Mouse (Mus musculus) embryo, embryonic 10 days (tissue): ENCODE data around the gene Osbp.

Experiments
- DNase-seq: peaks from one replicate; pipeline ENCODE4 v3.0.0-alpha.2; 2015; ENCODE audit warnings: low spot score

The Osbp gene

DNA sequence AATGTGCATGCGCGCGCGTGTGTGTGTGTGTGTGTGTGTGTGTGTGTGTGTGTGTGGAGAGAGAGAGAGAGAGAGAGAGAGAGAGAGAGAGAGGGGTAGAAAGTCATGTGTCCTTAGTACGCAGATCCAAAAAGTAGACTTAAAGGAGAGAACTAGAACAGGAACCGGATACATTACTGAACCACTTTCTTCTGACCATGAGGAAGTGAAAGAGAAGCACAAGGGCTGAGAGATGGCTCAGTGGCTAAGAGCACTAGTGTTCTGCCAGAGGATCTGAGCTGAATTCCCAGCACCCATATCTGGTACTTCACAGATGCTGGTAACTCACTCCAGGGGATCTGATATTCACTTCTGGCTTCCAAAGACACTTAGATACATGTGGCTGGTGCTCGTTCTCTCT is 23.6 kb downstream of the Osbp start:
- DNase-seq, result no peak

DNA sequence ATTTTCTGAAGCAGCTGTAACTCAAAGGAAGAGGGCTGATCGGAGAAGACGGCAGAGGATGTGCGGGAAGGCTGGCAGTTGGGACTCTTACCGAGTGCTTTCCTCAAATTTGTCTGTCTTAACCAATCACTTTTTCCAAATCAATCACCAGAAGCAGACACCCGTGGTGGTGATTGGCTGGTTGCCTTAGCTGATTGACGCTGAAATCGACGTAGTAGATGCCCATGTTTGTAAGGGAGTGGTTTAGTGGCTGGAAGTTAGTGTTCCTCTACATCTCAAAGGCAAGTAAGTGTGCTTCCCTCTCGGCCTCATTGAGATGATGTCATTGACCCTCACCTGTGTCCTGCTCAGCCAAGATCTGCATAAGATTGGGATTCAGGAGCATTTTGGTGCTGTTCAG is 26.3 kb downstream of the Osbp start:
- DNase-seq, result no peak

DNA sequence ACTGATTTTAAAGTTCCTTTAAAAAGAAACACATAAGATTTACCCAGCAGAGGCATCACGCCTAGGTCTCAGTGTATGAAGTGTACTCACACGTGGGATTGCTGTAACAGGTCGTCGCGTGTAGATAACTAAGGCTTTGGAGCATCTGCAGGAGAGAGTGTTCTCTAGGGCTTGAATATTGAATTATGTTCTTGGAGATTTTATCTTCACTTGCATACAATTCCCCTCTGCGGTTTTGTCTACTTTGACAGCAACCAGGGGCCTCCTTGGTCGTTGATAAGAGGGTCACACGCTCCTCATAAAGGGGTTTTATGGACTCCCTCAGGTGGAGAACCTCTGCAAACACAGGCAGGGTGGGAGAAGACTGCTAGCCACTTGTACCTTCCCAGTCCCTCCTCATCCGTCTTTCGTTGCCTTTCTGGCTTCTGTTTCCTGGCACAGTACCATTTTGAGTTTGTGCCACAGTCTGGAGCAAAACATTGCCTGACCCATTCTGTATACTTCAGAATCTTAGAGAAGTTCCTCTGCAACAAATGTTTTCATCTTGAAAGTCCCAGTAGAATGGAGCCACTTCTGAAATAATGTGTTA is 26.8 kb downstream of the Osbp start:
- no peak for DNase-seq

DNA sequence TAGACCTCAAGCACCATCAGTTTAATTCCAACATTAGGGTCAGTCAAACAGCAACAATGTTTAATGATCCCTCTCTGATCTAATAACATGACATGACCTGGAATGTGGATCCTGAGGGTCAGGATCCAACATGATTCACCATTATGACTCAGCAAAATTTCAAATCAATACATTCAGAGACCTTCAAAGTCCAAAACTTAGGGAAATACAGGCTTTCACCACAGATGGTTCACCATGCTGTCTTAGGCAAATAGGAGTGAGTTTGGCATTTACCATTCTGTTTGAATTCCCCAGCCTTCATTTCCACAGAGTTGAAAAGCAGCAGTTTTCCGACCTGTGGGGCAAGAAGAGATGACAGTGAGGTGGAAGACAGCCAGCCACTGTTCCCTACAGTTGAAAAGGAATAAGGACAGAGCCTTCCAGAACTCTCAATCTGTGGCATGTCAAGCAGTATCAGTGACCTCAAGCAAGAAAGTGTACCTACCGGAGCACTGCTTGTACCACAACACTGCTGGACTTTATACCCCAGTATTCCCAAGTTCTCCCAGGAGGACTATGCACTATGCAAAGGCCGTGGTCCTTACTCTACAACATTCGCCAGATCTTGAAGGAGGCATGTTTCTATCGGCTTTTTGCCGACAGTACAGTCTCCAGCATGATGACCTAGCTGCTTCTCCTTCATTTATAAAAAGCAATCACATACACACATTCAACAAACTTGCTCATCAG is 29.1 kb downstream of the Osbp start:
- no peak for DNase-seq

DNA sequence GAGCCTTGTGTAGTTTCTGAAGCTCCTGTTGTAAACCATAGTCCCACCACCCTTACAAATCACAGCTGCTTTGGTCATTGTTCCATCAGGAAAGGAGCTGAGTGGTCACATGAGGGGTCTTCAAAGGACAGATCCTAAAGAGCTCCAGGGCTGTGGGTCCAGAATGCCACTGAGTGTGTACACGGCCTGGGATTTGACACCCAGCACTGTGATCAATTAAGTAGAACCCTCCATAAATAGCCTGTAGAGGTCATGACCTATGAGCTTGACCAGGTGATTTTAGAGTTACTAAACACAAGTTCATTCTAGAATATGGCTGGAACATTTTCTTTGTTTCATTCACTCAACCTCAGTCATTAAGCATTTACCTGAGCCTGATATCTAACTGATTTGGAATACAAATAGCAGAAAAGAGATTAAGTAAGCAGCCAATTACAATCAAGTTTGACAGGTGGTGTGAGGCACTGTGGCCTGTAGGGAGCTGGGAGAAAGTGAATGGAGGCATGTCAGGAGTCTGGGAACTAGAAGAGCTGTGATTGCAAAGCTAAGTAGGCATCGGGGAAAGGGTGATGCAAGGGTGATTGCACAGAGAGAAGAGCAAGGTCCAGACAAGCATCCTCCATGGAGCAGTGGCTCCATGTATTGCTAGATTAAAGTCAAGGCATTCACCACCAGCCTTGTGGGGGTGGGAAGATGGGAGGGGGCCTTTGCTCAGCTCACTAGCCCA is 30.1 kb downstream of the Osbp start:
- DNase-seq, result no peak

DNA sequence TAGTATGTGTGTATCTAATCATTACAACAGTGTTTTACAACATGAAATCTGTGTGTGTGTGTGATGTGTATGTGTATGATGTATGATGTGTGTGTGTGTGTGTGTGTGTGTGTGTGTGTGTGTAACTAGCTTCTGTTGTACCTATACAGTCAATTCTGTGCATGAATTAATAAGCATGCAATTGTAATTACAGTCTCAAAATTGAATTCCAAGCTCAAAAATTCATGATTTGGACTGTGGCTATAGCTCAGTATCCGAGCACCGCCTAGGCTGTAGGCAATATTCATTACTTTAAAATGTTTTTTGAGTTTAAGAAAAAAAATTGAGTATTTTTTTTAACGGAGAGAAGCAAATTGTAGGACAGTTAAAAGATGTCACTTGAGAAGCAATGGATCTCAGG is 35.9 kb downstream of the Osbp start:
- no peak for DNase-seq

DNA sequence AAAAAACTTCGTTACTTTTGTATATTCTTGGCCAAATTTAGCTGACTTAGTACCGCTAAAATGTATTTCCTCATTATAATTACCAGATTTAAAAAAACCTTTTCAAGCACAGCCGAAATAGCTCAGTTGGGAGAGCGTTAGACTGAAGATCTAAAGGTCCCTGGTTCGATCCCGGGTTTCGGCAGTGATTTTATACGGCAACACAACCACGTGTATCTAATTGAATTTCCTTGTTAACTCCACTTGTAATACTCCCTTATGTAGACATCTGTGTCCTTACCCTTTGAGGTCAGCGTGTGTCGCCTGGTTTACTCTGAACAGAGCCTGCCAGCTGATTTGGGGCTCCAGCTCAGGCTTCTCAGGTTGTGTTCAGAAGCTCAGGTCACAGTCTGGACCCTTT is 36.4 kb downstream of the Osbp start:
- DNase-seq, result peak; percentile 89

DNA sequence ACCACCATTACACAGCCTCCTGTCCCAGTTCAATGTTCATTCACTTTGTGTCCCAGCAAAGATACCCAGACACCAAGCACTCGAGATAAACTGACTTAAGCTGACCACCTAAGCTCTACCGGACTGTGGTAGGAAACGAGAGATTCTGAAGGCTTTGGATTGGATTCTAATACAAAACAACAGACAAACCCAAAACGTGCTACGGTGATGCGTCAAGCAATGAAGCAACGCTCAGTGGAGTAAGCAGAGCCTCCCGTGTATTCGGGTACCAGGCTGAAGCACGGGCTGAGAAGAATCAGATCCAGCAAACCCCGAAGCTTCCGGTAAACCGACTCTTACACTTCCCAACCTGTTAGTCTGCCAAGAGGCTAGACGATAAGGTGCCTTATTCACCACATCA is 37.0 kb downstream of the Osbp start:
- peak; percentile 6 for DNase-seq

DNA sequence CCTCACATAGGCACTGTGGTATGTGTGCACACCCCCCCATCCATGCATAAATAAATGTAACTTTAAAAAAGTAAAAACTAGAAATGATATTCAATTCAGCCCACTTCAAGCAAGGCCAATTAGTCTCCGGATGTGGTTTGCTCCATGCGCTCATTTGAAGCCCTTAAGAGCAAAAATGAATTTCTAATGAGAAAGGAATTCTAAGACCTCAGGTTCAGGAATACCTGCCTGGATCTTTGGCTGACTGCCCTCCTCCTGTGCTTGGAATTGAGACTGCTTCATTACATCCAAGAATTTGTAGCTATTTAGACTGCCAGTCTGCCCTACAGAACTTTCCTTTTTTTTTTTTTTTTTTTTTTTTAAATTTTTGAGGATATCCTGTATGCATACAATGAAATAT is 37.8 kb downstream of the Osbp start:
- no peak for DNase-seq

DNA sequence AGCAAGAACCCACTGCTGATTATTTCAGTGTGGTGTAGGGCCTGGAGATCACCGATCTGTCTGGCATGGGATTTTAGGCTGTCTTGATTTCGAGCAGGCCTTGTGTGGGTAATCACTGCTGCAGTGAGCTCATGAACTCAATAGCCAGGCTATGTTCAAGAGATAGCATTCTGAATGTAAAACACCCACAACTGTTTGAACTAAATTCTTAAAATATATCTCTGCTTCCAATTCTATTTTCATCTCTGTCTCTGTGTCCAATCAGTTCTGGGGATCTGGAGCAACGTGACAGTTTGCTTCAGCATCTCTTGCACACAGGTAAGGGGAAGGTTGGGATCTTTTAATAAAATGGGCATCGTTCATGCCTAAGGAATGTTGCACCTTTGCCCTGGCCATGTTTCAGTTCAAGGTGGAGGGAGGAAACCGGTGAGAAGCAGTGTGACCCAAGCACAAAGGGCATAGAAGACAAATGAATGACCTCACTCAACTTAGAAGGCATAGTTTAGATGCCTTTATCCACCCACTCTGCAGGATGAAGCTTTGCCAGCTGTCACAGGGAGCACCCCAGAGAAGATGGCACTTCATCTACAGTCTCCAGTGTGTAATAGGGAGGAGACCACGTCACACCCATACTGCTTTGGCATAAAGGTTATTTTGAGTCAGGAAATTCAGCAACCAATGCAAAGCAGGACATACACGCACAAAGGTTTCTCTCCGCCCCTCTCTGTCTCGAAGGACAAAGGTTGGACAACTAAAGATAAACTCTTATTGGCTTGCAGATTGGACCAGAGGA is 38.7 kb downstream of the Osbp start:
- DNase-seq, result no peak

DNA sequence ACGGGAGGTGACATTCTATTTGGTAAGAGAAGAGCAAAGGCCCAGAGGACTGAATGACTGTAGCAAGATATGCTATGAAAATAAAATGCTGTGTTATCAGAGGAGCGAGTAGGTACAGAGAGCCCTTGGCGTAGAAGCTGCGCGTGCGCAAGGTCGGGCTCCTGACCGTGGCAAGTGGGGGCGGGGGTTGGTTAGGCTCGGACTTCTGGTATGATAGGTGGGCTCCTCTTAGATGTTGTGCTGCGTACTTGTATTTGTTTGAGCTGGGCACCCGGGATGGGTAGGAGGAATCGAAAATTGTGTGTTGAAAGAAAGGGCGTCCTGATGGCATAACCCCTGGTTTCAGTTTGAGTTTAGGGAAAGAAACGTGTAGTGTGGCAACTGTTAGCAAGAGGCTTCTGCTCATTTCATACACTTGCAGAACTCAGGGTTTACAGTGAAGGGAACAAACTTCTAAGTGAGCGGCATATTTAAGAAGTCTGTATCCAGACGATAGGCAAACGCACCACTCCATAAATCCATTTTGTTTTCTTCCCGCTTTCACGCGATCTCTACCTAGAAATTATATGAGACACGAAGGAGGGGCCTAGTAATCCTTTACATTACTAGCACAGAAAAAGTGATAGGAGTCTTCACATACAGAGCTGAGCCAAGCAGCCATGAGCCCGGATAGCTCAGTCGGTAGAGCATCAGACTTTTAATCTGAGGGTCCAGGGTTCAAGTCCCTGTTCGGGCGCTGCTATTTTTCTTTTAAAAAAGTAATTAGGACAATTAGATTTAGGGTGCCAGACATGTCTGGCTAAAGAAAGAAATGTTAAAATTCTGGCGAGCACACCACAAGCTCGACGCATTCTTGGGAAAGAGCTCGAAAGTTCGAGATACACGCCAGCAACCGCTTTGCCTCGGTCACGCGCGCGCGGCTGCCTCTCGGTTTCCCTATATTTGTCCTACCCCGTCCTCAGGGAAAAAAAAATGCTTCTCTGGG is 39.9 kb downstream of the Osbp start:
- DNase-seq, result peak; percentile 89

DNA sequence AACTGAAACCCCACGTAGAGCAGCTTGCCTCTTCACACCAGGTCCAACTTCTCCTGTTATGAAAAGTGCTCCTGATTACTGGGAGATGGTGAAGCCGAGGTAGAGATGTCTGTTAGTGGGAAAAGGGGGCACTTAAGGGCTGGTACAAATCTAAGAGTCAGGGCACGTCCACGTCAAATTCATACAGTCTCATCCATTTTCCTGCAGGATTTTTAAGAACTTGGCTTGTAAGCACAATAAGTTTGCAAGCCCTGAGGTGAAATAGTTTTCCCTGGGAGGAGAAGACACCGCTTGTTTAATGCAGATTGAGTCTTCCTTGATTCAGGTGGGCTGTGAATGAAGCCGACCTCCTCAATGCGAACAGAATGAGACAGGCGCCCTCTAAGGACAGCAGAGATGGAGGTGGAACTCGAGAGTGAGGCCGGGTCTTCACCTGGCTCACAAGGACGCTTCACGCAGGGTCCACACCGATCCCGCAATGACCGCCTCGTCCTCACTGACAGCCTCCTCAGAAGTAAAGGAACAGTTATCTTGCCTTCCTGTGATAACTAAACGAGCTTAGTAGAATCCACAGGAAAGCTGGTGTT is 40.7 kb downstream of the Osbp start:
- DNase-seq, result peak; percentile 50

DNA sequence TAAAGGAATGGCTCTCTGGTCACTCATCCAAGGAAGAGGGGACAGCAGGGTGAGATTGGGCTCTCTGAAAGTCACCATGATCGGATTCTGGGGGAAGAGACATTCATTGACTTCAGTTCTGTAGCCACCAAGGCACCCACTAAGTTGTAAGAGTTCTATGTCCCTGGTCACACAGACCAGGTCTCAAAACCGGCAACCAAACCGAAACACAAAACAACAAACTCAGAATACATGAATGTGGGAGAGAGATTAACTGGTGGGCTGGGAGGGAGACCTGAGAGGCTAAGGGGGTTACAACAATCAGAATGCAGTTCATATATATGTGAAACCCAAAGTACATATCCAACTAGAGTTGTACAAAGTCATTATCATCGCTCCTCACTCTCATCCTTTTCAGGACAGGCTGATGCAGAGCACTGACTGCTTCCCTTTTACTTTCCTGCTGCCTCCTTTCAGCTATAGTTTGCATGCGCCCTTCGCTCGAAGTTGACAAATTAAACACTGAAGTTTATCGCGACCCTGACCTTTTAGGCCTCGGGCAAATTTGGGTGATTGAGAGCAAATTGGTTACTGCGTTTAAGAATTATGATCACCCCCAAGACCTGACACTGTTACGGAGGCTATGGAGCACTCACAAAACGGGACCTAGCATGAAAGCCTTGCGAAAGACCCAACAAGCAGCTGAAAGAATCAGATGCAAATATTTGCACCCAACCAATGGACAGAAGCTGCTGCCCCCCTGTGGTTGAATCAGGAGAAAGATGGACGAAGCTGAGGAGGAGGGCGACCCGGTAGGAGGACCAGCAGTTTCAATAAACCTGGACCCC is 41.6 kb downstream of the Osbp start:
- DNase-seq, result peak; percentile 80

DNA sequence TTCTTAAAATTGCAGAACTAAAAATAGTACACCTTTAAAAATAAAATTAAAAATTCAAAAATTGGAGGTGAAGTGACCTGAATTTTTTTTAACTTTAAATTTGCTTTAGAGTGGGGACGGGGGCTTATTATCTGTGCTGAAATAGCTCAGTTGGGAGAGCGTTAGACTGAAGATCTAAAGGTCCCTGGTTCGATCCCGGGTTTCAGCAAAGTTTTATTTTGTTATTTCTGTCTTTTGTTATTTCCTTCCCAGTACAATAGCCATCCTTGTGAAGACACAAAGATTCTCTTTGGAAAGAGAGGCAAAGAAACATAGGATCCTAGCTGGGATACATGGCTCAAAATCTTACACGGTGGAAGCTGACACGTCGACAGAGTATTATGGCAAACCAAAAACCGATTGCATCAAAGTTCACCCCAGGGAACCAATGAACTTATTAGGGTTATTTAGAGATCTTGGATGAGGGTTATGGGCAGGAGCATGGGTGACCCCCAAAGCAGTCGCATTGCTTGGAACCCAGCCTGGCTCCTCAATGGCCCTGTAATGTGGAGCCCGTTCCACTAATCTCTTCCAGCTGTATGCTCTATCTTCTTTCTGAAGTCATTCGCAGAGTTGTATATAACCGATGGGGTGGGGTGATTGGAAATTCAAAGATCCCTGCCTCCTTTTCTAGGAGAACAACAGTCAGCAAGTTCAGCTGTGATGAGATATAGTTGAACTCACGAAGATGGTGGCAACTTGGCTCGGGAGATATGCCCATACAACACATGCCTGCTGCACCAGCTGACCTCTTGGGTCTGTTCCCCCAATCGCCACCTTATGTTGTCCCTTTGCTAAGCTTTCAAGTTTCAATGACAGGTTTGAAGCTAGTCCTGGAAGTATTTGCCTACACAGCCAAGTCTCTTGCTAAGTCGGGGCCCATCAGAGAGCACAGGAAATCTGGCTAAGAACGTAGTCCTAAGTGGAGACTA is 43.0 kb downstream of the Osbp start:
- DNase-seq, result peak; percentile 23

DNA sequence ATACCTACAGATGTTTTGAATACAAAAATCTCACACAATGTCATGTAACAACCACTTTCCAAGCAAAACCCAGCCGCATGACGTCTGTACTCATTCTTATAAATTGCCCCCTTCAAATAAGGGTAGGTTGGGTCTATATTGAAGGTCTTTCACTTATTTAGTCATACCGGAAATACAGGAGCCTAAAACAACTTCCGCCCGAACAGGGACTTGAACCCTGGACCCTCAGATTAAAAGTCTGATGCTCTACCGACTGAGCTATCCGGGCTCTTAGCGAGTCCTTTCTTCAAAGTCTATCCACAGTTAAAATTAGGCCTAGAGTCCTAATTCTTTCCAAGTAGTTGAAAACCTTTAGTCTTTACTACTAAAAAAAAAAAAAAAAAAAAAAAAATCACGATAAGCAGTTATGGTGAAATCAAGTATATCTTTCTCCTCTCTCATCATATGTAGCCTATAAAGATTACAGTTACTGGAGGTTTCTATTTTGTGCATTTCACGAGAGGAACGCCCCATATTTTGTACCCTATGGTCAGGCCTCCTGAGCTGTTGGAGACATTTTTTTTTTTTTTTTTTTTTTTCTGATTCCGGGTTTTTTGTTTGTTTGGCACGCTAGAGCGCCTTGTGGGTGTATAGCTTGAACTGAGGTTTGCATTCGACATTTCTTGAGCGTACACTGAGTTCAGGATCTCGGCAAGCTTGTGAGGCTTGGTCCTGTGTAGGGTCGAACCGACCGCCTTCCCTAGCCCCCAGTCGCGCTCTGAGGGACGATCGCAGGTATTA is 44.0 kb downstream of the Osbp start:
- DNase-seq, result peak; percentile 77

DNA sequence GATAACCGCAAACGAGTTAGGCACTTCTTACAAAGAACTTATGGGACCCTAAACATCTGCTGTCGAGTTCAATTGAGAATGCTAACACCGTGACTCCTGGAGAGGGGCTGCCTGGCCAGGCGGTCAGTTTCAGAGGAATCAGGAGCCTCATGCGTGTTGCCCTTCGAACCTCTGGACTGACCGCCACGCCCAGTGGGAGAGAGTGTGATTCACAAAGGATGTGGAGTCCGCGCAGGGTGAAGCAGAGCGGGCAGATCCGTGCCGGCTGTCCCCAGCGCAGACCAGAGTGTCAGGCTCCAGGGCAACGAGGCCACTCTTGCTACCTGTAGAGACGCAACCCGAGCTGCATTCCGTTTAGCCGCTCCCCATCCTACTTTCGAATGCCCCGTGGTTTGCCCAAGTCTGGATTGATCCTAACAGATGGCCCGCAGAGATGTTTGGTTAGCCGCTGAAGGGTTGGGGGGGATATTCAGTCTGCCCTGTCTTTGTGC is 44.6 kb downstream of the Osbp start:
- DNase-seq, result peak; percentile 87

DNA sequence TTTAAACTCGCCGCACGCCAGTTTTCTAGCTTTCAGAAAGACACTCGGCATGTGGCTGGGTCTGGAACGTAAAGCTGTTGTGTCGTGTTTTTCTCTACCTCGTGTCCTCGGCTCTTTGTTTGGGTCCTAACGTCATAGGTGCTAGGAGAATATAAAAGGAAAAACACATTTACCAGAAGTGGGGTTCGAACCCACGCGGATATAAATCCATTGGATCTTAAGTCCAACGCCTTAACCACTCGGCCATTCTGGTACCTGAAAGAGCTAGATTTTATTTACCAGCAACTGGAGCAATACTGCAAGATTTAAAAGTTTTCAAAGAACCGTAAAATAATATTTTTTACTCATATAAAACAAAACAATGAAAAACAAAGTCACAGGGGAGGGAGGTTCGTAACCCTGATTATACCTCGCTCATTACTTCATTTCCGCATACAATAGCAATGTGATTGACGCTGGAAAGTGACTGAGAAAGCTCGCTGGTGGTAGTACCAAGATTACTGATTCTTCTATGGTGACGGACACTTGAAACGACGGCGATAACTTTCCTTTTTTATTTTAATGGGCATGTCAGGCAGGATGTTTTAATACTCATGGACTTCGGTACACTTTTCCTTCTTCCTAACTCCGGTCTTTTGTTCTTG is 45.3 kb downstream of the Osbp start:
- DNase-seq, result peak; percentile 93
